Mouse (Mus musculus): ENCODE data around the gene Hhipl1. TPM values are rescaled to one million over a fixed set of nuclear protein-coding genes. Genes with fewer than 3 reads are reported as not detected.

The Hhipl1 gene
- polyA plus RNA-seq, 1 experiment, result 0.76 TPM

- 66% methylated on average over 8 of the region's 8 CpGs for WGBS
- TF ChIP-seq POLR2A (IDR thresholded peaks at IDR 0.05; ENCODE audit: low read depth, low read length), result no peak
- no peak for TF ChIP-seq CTCF (IDR thresholded peaks at IDR 0.05; ENCODE audit: extremely low read depth, insufficient read length, insufficient replicate concordance, low read depth, low read length)
These were observed 42.1 kb downstream of the Hhipl1 start for GRCm38 (mm10) chr12:108348151-108348550.

GRCm38 (mm10) chr12:108349026-108349425 lies 43.0 kb downstream of the Hhipl1 start:
- H3K36me3 ChIP-seq (ENCODE audit: control insufficient read depth, insufficient read depth, low read length), result no peaks in the 10 kb centered on the region
- H3K4me1 ChIP-seq (ENCODE audit: control insufficient read depth, insufficient read depth, insufficient read length, low read length), result no peaks in the 10 kb centered on the region
- no peak overlapping the region for H3K4me3 ChIP-seq (ENCODE audit: low read depth, low read length)
- H3K27me3 ChIP-seq (ENCODE audit: control insufficient read depth, insufficient read depth, low read length), result peaks cover 6% of the 10 kb centered on the region
- WGBS, result 68% methylated on average over 5 of the region's 5 CpGs
- TF ChIP-seq CTCF (IDR thresholded peaks at IDR 0.05; ENCODE audit: extremely low read depth, insufficient read length, insufficient replicate concordance, low read depth, low read length) (no peak), POLR2A (IDR thresholded peaks at IDR 0.05; ENCODE audit: low read depth, low read length) (no peak)
- no peak overlapping the region for H3K27ac ChIP-seq (ENCODE audit: insufficient read depth, low read depth, low read length)

More at GRCm38 (mm10) chr12:108348151-108348550, 42.1 kb downstream of the Hhipl1 start:
- no peak overlapping the region for H3K4me3 ChIP-seq (ENCODE audit: low read depth, low read length)
- peaks cover 6% of the 10 kb centered on the region for H3K27me3 ChIP-seq (ENCODE audit: control insufficient read depth, insufficient read depth, low read length)
- H3K4me1 ChIP-seq (ENCODE audit: control insufficient read depth, insufficient read depth, insufficient read length, low read length), result no peaks in the 10 kb centered on the region
- H3K27ac ChIP-seq (ENCODE audit: insufficient read depth, low read depth, low read length), result no peak overlapping the region
- H3K36me3 ChIP-seq (ENCODE audit: control insufficient read depth, insufficient read depth, low read length), result no peaks in the 10 kb centered on the region

GRCm38 (mm10) chr12:108350931-108351330 lies 44.9 kb downstream of the Hhipl1 start:
- H3K36me3 ChIP-seq (ENCODE audit: control insufficient read depth, insufficient read depth, low read length), result no peaks in the 10 kb centered on the region
- H3K4me1 ChIP-seq (ENCODE audit: control insufficient read depth, insufficient read depth, insufficient read length, low read length), result no peaks in the 10 kb centered on the region
- peaks cover 6% of the 10 kb centered on the region for H3K27me3 ChIP-seq (ENCODE audit: control insufficient read depth, insufficient read depth, low read length)
- H3K4me3 ChIP-seq (ENCODE audit: low read depth, low read length), result no peak overlapping the region
- no peak for TF ChIP-seq POLR2A (IDR thresholded peaks at IDR 0.05; ENCODE audit: low read depth, low read length)
- TF ChIP-seq CTCF (IDR thresholded peaks at IDR 0.05; ENCODE audit: extremely low read depth, insufficient read length, insufficient replicate concordance, low read depth, low read length), result no peak
- H3K27ac ChIP-seq (ENCODE audit: insufficient read depth, low read depth, low read length), result no peak overlapping the region
- 83% methylated on average over 10 of the region's 10 CpGs for WGBS

- H3K4me3 ChIP-seq (ENCODE audit: low read depth, low read length), result no peak overlapping the region
These were observed 46.5 kb downstream of the Hhipl1 start for GRCm38 (mm10) chr12:108352371-108353136.

GRCm38 (mm10) chr12:108354284-108354683 lies 48.2 kb downstream of the Hhipl1 start:
- no peaks in the 10 kb centered on the region for H3K4me1 ChIP-seq (ENCODE audit: control insufficient read depth, insufficient read depth, insufficient read length, low read length)
- H3K27ac ChIP-seq (ENCODE audit: insufficient read depth, low read depth, low read length), result no peak overlapping the region
- WGBS, result 50% methylated on average over 2 of the region's 2 CpGs
- H3K36me3 ChIP-seq (ENCODE audit: control insufficient read depth, insufficient read depth, low read length), result no peaks in the 10 kb centered on the region
- no peak overlapping the region for H3K4me3 ChIP-seq (ENCODE audit: low read depth, low read length)
- H3K27me3 ChIP-seq (ENCODE audit: control insufficient read depth, insufficient read depth, low read length), result peaks cover 6% of the 10 kb centered on the region
- TF ChIP-seq POLR2A (IDR thresholded peaks at IDR 0.05; ENCODE audit: low read depth, low read length) (no peak), CTCF (IDR thresholded peaks at IDR 0.05; ENCODE audit: extremely low read depth, insufficient read length, insufficient replicate concordance, low read depth, low read length) (no peak)

More at GRCm38 (mm10) chr12:108352371-108353136, 46.5 kb downstream of the Hhipl1 start:
- Histone ChIP-seq H3K27me3 (ENCODE audit: control insufficient read depth, insufficient read depth, low read length) (peaks cover 6% of the 10 kb centered on the region), H3K36me3 (ENCODE audit: control insufficient read depth, insufficient read depth, low read length) (no peaks in the 10 kb centered on the region), H3K4me1 (ENCODE audit: control insufficient read depth, insufficient read depth, insufficient read length, low read length) (no peaks in the 10 kb centered on the region), H3K27ac (ENCODE audit: insufficient read depth, low read depth, low read length) (no peak overlapping the region)
- TF ChIP-seq POLR2A (IDR thresholded peaks at IDR 0.05; ENCODE audit: low read depth, low read length) (no peak), CTCF (IDR thresholded peaks at IDR 0.05; ENCODE audit: extremely low read depth, insufficient read length, insufficient replicate concordance, low read depth, low read length) (no peak)
- 10% methylated on average over 35 of the region's 35 CpGs for WGBS

GRCm38 (mm10) chr12:108355271-108355670 lies 49.2 kb downstream of the Hhipl1 start:
- peaks cover 6% of the 10 kb centered on the region for H3K27me3 ChIP-seq (ENCODE audit: control insufficient read depth, insufficient read depth, low read length)
- TF ChIP-seq POLR2A (IDR thresholded peaks at IDR 0.05; ENCODE audit: low read depth, low read length) (no peak), CTCF (IDR thresholded peaks at IDR 0.05; ENCODE audit: extremely low read depth, insufficient read length, insufficient replicate concordance, low read depth, low read length) (no peak)
- no peaks in the 10 kb centered on the region for H3K4me1 ChIP-seq (ENCODE audit: control insufficient read depth, insufficient read depth, insufficient read length, low read length)
- no peaks in the 10 kb centered on the region for H3K36me3 ChIP-seq (ENCODE audit: control insufficient read depth, insufficient read depth, low read length)
- 70% methylated on average over 1 of the region's 1 CpGs for WGBS
- no peak overlapping the region for H3K27ac ChIP-seq (ENCODE audit: insufficient read depth, low read depth, low read length)
- H3K4me3 ChIP-seq (ENCODE audit: low read depth, low read length), result no peak overlapping the region

- H3K27me3 ChIP-seq (ENCODE audit: control insufficient read depth, insufficient read depth, low read length), result peaks cover 6% of the 10 kb centered on the region
- no peak overlapping the region for H3K27ac ChIP-seq (ENCODE audit: insufficient read depth, low read depth, low read length)
- H3K36me3 ChIP-seq (ENCODE audit: control insufficient read depth, insufficient read depth, low read length), result no peaks in the 10 kb centered on the region
- TF ChIP-seq CTCF (IDR thresholded peaks at IDR 0.05; ENCODE audit: extremely low read depth, insufficient read length, insufficient replicate concordance, low read depth, low read length) (no peak), POLR2A (IDR thresholded peaks at IDR 0.05; ENCODE audit: low read depth, low read length) (no peak)
- H3K4me3 ChIP-seq (ENCODE audit: low read depth, low read length), result no peak overlapping the region
- H3K4me1 ChIP-seq (ENCODE audit: control insufficient read depth, insufficient read depth, insufficient read length, low read length), result no peaks in the 10 kb centered on the region
These were observed 49.9 kb downstream of the Hhipl1 start for GRCm38 (mm10) chr12:108355986-108356385.
